Mouse (Mus musculus): ENCODE results near the gene Tra2a.
A peak's percentile ranks its signal among the peaks of the same experiment; 100 is the strongest.

GRCm38 (mm10) chr6:49269200-49269599, 5.4 kb upstream of the Tra2a start:
- TF ChIP-seq EP300 (IDR thresholded peaks at IDR 0.05; ENCODE audit: low read depth) (no peak), CTCF (IDR thresholded peaks at IDR 0.05; ENCODE audit: low read depth) (peak; percentile 88)

Measured in liver, postnatal 0 days (tissue).